Mouse (Mus musculus) embryo, embryonic 10 days (tissue): ENCODE results near the gene Gm11214.

Experiments
- DNase-seq: peaks from one replicate; pipeline ENCODE4 v3.0.0-alpha.2; 2015; ENCODE audit warnings: low spot score

Gene Gm11214

DNA sequence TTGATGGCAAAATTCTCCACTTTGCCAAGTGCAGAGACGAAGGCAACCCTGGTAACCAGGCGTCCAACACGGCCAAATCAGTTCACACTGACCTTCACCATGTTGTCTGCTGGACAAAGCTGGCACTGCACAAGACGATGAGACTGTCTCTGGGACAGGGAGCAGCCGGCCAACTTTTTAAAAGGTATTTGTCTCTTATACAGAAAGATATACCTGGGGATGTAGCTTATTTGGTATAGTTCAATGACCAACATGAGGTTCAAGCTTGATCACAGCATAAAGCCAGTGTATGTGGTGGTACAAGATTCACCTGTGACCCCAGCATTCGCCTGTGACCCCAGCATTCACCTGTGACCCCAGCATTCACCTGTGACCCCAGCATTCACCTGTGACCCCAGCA lies at the start of gene Gm11214:
Gene Gm11214, minus strand, starts transcription at position 101 of the 400 bp plus-strand sequence.
- peak; percentile 11 for DNase-seq

- no peak for DNase-seq
Observed at GRCm38 (mm10) chr4:63711886-63712285, 48.7 kb upstream of the Gm11214 start.

GRCm38 (mm10) chr4:63710431-63711220 lies 47.4 kb upstream of the Gm11214 start:
- peak; percentile 12 for DNase-seq

GRCm38 (mm10) chr4:63706279-63706971 lies 43.2 kb upstream of the Gm11214 start:
- no peak for DNase-seq

- no peak for DNase-seq
Observed at GRCm38 (mm10) chr4:63704232-63704631, 41.1 kb upstream of the Gm11214 start.

- DNase-seq, result no peak
Observed at GRCm38 (mm10) chr4:63703686-63704085, 40.5 kb upstream of the Gm11214 start.

- no peak for DNase-seq
Observed at GRCm38 (mm10) chr4:63702006-63702704, 39.0 kb upstream of the Gm11214 start.

DNA sequence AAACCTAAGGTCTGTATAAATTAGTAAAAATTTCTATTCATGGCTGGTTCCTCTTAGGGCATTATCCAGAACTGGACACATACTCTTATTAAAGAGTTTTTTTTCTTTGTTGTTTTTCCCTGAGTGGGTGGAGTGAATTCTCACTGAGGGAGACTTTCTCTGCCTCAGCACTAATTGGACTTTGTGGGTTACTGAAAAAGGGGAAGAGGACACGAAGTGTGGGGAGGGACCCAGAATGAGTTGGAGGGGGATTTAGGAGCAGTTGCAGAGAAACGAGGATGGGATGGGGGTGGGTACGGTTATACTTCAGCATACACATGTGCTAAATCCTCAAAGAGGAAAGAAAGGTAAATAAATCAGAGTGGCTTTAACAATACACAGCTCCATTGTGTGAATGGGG lies 36.6 kb upstream of the Gm11214 start:
- no peak for DNase-seq

DNA sequence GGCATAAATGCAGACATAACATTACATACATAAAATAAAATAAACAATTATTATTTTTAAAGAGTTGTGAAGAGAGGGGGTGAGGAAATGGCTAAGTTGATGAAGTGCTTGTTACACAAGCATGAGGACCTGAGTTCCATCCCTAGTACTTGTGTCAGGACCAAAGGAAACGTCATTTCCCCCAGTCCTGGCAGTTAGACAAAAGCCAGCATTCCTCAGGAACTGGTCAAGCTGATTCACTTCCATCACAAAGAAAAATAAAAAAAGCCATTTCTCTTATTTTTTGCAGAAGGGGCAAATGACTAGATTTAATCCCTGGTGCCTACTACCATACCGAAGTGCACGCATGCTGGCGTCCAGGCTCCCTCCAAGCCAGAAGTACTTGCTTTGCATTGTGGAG lies 33.7 kb upstream of the Gm11214 start:
- DNase-seq, result no peak

DNA sequence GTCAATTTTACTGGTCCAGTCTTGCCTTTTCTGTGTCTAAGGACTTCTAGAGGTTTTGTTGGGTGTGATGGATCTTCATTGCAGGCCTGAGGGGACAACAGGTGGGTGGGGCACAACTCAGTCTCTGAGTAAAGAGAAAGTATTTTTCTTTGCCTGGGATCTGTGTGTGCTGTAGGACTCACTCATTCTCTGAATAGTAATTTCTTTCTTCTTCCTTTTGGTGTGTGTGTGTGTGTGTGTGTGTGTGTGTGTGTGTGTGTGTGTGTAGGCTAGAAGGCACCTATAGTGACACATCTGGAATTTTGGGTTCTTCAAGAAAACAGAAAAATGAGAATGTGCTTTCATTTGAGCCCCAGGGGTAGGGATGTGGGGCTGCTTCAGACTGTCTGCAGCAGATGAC lies 29.2 kb upstream of the Gm11214 start:
- no peak for DNase-seq

DNA sequence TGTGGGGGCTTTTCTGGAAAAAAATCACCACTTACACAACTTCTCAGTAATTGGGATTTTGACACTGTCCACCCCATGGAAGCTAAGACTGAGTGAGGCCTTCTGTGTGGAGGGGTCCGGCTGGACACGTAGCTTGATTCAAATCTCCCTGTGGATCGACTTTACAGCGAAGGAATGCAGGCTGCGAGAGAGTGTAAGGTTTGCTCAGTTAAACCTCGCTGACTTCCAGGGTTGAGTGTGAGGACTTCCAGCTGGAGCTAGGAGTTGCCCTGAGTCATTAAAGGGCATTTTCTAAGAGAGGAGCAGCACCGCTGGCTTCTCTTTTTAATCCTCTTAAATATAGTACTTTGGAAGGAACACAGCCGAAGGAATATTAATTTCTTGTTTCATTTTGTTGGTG lies 24.2 kb upstream of the Gm11214 start:
- no peak for DNase-seq

DNA sequence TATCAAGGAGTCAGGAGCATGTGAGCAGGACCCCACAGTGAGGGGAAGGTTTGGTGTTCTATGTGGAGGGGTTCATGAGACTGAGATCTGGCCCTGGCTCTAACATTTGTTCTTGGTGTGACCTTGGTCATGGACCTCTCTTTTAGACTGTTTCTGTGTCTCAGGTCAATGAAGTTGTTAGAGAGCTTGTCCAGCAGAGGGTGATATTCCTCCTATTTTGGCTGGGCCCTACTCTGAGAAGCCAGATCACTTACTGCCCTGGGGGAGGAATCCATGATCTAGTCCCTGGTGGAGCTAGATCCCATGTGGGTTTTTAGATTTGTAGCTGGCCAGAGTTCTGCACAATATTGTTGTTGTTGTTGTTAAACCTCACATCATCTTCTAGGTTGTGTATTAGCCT lies 23.0 kb upstream of the Gm11214 start:
- DNase-seq, result peak; percentile 62

DNA sequence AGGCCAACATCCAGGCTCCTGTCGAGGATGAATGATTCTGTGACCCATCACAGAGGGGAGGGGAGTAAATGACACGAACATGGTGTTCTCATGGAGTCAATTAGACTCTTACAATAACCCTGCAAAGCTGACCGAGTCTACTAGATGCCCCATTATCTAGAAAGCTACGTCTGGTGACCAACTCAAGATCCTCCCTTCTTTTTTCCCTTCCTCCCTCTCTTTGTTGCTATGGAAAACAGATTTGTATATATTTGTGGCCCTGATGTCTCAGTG lies 22.0 kb upstream of the Gm11214 start:
- no peak for DNase-seq

DNA sequence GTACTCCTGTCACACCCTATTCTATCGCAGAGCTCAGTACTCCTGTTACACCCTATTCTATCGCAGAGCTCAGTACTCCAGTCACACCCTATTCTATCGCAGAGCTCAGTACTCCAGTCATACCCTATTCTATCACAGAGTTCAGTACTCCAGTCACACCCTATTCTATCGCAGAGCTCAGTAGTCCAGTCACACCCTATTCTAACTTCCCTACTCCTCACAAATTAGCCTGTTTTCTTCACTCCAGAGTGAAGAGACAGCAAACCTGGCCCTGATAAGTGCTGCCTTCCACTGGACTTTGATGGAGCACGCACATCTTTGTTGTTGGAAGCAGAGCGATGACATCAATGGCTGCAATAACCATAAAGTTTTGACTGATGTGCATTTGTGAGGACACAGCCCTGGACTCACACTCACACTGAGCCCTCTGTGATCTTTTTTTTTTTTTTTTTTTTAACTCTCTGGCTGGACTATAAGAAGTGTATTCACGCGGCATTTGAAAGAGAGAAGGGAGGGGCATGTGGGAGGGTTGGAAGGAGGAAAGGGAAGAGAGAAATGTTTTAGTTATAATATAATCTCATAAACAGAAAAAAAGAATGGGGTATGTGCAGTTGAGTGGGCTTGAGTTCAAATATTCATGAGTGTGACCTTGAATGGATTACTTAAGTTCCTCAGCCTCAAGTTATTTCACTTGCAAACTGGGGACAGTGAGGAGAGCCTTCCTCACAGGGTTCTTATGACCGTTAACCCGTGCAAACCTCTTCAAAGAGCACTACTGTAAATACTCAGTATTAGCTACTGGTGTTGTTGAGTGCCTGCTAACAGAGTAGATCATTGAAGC lies 21.5 kb upstream of the Gm11214 start:
- DNase-seq, result no peak

DNA sequence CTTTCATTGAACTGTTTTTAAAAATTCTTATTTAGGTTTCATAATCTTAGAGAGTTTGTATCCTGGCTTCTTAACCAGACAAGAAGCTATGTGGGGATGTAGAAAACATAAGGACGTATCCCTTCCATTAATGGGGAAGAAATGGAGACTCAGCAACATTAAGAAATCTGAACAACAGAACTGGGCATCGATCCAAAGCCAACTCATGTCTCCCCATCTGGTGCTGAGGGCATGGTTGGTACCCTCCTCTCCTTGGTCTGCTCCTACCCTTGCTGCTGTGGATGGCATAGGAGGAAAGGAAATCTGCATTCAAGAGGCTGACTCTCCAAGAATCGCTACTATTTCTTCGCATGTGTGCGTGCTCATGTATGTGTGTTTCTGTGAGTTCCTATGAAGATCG lies 20.5 kb upstream of the Gm11214 start:
- no peak for DNase-seq

- DNase-seq, result no peak
Observed at GRCm38 (mm10) chr4:63683056-63683455, 19.9 kb upstream of the Gm11214 start.

DNA sequence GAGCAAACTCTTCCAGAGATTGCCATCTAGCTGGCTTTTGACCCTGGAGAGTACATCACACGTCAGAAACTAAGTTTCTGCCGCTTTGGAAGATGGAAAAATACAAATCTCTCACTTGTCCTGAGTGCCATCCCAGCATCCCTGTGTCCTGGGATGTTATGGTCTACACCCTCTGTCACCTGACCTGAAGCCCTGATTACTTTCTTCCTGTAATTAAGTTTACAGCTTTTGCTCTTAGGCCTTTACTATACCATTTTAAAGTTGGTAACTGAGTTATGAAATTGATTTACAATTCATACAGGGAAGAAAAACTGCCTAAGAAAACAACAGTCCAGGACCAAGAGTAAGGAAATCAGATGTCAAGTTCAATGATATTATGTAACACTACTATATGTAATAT lies 19.3 kb upstream of the Gm11214 start:
- DNase-seq, result no peak

DNA sequence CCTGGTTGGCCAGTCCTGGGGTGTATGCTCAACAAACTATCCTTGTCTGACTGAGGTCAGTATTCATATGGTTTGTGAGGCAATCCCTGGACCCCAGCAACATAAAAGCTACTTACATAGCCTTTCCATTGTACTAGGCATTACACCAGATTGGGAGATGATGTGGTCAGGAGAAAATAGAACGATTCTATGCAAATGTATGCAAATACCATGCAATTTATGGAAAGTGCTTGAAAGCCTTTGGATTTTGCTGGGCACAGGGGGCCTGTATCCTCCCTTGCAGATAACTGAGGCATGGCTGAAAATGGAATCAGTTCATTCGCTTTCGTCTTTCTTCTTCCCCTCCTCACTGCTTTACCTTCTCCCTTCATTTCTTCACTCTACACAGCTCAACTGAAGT lies 18.4 kb upstream of the Gm11214 start:
- DNase-seq, result no peak

DNA sequence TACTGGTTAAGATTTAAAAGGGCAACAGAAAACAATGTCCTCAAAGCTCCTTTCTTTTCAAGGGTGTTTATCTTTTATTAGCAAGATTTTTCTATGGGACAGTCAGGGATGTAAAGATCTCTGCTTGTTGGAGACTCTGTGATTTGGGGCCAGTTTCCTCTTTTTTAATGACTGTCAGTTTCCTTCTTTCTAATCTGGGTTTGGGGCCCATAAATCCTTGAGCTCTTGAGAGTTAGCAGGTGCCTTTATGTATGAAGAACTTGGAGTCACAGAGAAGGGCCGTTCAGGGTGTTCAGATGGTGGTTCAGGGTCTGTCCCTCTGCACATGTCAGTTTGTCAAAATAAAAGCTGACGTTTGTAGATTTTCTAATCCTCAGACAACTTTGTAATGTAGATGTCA lies 11.9 kb upstream of the Gm11214 start:
- DNase-seq, result no peak

- DNase-seq, result no peak
Observed at GRCm38 (mm10) chr4:63668255-63668654, 5.1 kb upstream of the Gm11214 start.

DNA sequence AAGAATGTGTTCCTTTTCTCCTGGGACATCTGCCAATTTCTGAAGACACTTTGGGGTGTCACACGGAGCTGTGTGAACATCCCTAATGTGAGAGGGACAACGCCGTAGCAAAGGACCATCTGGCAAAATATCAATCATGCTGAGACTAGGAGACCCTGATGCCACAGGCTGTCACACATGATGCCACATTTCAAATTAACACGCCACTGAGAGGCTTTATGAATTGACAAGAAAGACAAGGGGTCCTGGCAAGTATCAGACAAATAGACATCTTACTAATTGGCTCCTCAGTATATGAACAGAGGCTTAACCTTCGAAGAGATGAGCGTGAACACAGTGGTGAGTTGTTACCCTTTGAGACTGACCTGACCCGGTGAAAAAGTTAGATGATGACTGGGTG lies 2.6 kb upstream of the Gm11214 start:
- DNase-seq, result no peak

- no peak for DNase-seq
Observed at GRCm38 (mm10) chr4:63661857-63662256, 1.3 kb downstream of the Gm11214 start.
